Mouse (Mus musculus) CH12.LX (cell line): ENCODE data around the gene Xpr1.

ENCODE experiments used
- BHLHE40 ChIP-seq: IDR thresholded peaks from 2 replicates; pipeline ENCODE4 v1.6.1; 2011; ENCODE audit warnings: mild to moderate bottlenecking, low read depth, low read length, improper control_type of control experiment
- CHD1 ChIP-seq: IDR thresholded peaks from 2 replicates; pipeline ENCODE4 v1.6.1; 2012; ENCODE audit warnings: low read depth, low read length, improper control_type of control experiment, inconsistent platforms
- CTCF ChIP-seq, 2 experiments: IDR thresholded peaks in 1 of 2; conservative IDR thresholded peaks in 1 of 2; 2 replicates each; pipeline ENCODE4 v1.5.1; 2011 to 2012; ENCODE audit warnings: low read depth in 2 of 2, low read length in 2 of 2, improper control_type of control experiment in 1 of 2, inconsistent platforms in 1 of 2, mild to moderate bottlenecking in 1 of 2, moderate library complexity in 1 of 2
- EP300 ChIP-seq: IDR thresholded peaks from 2 replicates; pipeline ENCODE4 v1.6.1; 2011; ENCODE audit warnings: low read length, improper control_type of control experiment
- MAFK ChIP-seq: IDR thresholded peaks from 2 replicates; pipeline ENCODE4 v1.6.1; 2011; ENCODE audit warnings: low read length, improper control_type of control experiment; ENCODE audit not compliant: insufficient replicate concordance
- MAZ ChIP-seq: IDR thresholded peaks from 2 replicates; pipeline ENCODE4 v1.6.1; 2012; ENCODE audit warnings: low read depth, mild to moderate bottlenecking, inconsistent platforms, low read length, improper control_type of control experiment, moderate library complexity
- NELFE ChIP-seq: IDR thresholded peaks from 2 replicates; pipeline ENCODE4 v1.6.1; 2011; ENCODE audit warnings: low read depth, low read length, improper control_type of control experiment
- POLR2A ChIP-seq: IDR thresholded peaks from 2 replicates; pipeline ENCODE4 v1.6.1; 2011; ENCODE audit warnings: low read depth, mild to moderate bottlenecking, improper control_type of control experiment, low read length
- USF1 ChIP-seq: IDR thresholded peaks from 2 replicates; pipeline ENCODE4 v1.6.1; 2014; ENCODE audit warnings: low read depth, mild to moderate bottlenecking, inconsistent platforms, low read length, improper control_type of control experiment
- ZC3H11A ChIP-seq: IDR thresholded peaks from 2 replicates; pipeline ENCODE4 v1.6.1; 2012; ENCODE audit warnings: low read depth, mild to moderate bottlenecking, inconsistent platforms, low read length, improper control_type of control experiment

- TF ChIP-seq NELFE: no peak
- no peak for TF ChIP-seq CTCF (conservative IDR thresholded peaks at IDR 0.05 in 1 of 2, IDR thresholded peaks at IDR 0.05 in 1 of 2; ENCODE audit: low read depth in 2 of 2, low read length in 2 of 2)
- no peak for TF ChIP-seq POLR2A
- no peak for TF ChIP-seq EP300
- no peak for TF ChIP-seq CHD1
- no peak for TF ChIP-seq USF1
- no peak for TF ChIP-seq MAZ
- no peak for TF ChIP-seq BHLHE40
- no peak for TF ChIP-seq ZC3H11A
- TF ChIP-seq MAFK: no peak
Measured at GRCm38 (mm10) chr1:155254309-155254708, 162.9 kb downstream of the Xpr1 start.
